Mouse (Mus musculus): Measurements from ENCODE around the gene Borcs5. TPM values are rescaled to one million over a fixed set of nuclear protein-coding genes. Genes with fewer than 3 reads are reported as not detected.

Borcs5 gene
- polyA plus RNA-seq, 1 experiment, result 4.8 TPM

DNA sequence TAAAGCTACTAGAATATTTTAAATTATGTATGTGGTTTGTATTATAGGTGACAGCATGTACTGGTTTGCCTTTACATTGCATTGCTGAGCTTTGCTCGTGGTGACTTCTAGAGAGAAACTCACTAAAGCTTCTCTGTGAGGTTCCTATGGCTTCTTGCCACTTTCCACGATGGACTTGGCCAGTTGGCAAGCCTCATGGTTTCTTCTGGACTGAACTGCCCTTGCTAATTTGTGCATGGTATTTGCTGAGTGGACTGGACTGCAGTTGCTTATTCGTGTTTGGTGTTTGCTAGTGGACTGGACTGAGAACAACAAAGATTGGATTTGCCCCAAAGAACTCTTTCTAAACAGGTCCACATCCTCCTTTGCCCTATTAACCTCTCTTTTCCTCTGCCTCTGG lies 97.5 kb downstream of the Borcs5 start:
- TF ChIP-seq EP300 (IDR thresholded peaks at IDR 0.05; ENCODE audit: insufficient read depth, low read depth, low read length) (no peak), POLR2A (IDR thresholded peaks at IDR 0.05; ENCODE audit: insufficient read depth, low read length) (no peak), CTCF (IDR thresholded peaks at IDR 0.05; ENCODE audit: low read depth, low read length) (no peak)
- Histone ChIP-seq H3K9ac (ENCODE audit: low read depth, poor library complexity, severe bottlenecking) (no peak overlapping the region), H3K9me3 (replicated peaks; ENCODE audit: control insufficient read depth, insufficient read depth, low read length, poor library complexity, severe bottlenecking) (no peaks in the 10 kb centered on the region), H3K4me1 (ENCODE audit: control insufficient read depth, insufficient read depth, low read length) (no peaks in the 10 kb centered on the region), H3K4me3 (ENCODE audit: low read depth, low read length) (no peak overlapping the region), H3K36me3 (ENCODE audit: control insufficient read depth, insufficient read depth, low read length, poor library complexity, severe bottlenecking) (peaks cover 4% of the 10 kb centered on the region; the same call in 1 of the 2 replicates), H3K27me3 (ENCODE audit: control insufficient read depth, insufficient read depth, low read length, poor library complexity, severe bottlenecking) (no peaks in the 10 kb centered on the region), H3K27ac (ENCODE audit: insufficient read depth, low read length) (no peak overlapping the region)

DNA sequence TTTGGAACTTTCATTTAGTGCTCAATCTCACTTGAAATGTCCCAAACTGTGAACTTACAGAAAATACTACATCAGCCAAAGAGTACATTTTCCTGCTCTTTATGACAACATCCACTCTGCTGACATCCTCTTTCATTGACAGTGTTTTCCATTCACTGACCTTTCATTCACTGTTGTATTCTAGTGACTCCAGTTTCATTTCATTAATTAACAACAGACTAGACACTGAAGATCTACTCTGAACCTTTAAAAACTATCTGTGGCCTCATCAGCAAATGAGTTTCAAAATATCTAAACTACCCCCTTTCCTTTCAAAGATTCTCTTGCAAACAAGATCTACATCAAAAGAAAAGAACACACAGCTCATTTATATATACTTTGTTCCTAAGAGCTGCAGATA lies 104.3 kb downstream of the Borcs5 start:
- Histone ChIP-seq H3K27ac (ENCODE audit: insufficient read depth, low read length) (no peak overlapping the region), H3K9ac (ENCODE audit: low read depth, poor library complexity, severe bottlenecking) (no peak overlapping the region), H3K4me3 (ENCODE audit: low read depth, low read length) (no peak overlapping the region), H3K27me3 (ENCODE audit: control insufficient read depth, insufficient read depth, low read length, poor library complexity, severe bottlenecking) (no peaks in the 10 kb centered on the region), H3K9me3 (replicated peaks; ENCODE audit: control insufficient read depth, insufficient read depth, low read length, poor library complexity, severe bottlenecking) (no peaks in the 10 kb centered on the region), H3K36me3 (ENCODE audit: control insufficient read depth, insufficient read depth, low read length, poor library complexity, severe bottlenecking) (0 out of 2 replicates have a peak, but pooled peaks cover 3% of the 10 kb centered on the region), H3K4me1 (ENCODE audit: control insufficient read depth, insufficient read depth, low read length) (no peaks in the 10 kb centered on the region)
- TF ChIP-seq EP300 (IDR thresholded peaks at IDR 0.05; ENCODE audit: insufficient read depth, low read depth, low read length), result no peak
- no peak for TF ChIP-seq POLR2A (IDR thresholded peaks at IDR 0.05; ENCODE audit: insufficient read depth, low read length)
- no peak for TF ChIP-seq CTCF (IDR thresholded peaks at IDR 0.05; ENCODE audit: low read depth, low read length)

DNA sequence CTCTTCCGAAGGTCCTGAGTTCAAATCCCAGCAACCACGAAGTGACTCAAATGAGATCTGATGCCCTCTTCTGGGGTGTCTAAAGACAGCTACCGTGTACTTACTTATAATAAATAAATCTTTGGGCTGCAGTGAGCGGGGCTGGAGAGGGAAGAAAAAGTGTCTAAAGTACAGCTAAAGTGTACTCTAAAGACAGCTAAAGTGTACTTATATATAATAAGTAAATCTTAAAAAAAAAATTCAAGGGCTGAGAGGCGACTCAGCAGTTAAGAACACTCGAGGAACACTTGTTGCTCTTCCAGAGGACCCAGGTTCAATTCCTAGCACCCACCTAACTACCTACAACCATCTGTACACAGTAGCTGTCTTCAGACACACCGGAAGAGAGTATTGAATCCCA lies 106.6 kb downstream of the Borcs5 start:
- Histone ChIP-seq H3K36me3 (ENCODE audit: control insufficient read depth, insufficient read depth, low read length, poor library complexity, severe bottlenecking) (0 out of 2 replicates have a peak, but pooled peaks cover 2% of the 10 kb centered on the region), H3K27ac (ENCODE audit: insufficient read depth, low read length) (no peak overlapping the region), H3K27me3 (ENCODE audit: control insufficient read depth, insufficient read depth, low read length, poor library complexity, severe bottlenecking) (no peaks in the 10 kb centered on the region), H3K4me1 (ENCODE audit: control insufficient read depth, insufficient read depth, low read length) (no peaks in the 10 kb centered on the region), H3K4me3 (ENCODE audit: low read depth, low read length) (no peak overlapping the region), H3K9ac (ENCODE audit: low read depth, poor library complexity, severe bottlenecking) (no peak overlapping the region), H3K9me3 (replicated peaks; ENCODE audit: control insufficient read depth, insufficient read depth, low read length, poor library complexity, severe bottlenecking) (no peaks in the 10 kb centered on the region)
- no peak for TF ChIP-seq POLR2A (IDR thresholded peaks at IDR 0.05; ENCODE audit: insufficient read depth, low read length)
- TF ChIP-seq CTCF (IDR thresholded peaks at IDR 0.05; ENCODE audit: low read depth, low read length), result no peak
- no peak for TF ChIP-seq EP300 (IDR thresholded peaks at IDR 0.05; ENCODE audit: insufficient read depth, low read depth, low read length)

DNA sequence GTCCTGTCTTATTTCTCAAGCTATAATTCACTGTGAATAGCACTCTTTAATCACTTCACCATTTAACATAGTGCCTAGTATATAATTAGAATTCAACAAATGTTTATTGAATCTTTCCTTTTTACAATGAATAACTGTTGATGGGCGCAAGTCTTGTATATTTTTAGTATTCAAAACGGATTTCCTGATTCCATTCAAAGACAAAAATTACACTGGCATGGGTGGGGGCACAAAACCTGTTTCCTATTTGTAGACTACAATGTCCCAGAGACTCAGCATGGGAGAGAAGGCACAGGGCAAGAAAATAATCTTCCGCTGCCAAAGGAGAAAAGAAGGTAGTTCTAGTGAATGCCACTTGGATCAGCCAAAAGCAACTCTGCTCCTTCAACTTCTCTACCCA lies 108.8 kb downstream of the Borcs5 start:
- no peaks in the 10 kb centered on the region for H3K36me3 ChIP-seq (ENCODE audit: control insufficient read depth, insufficient read depth, low read length, poor library complexity, severe bottlenecking)
- H3K27me3 ChIP-seq (ENCODE audit: control insufficient read depth, insufficient read depth, low read length, poor library complexity, severe bottlenecking), result no peaks in the 10 kb centered on the region
- no peak overlapping the region for H3K27ac ChIP-seq (ENCODE audit: insufficient read depth, low read length)
- H3K4me1 ChIP-seq (ENCODE audit: control insufficient read depth, insufficient read depth, low read length), result no peaks in the 10 kb centered on the region
- TF ChIP-seq EP300 (IDR thresholded peaks at IDR 0.05; ENCODE audit: insufficient read depth, low read depth, low read length) (no peak), POLR2A (IDR thresholded peaks at IDR 0.05; ENCODE audit: insufficient read depth, low read length) (no peak), CTCF (IDR thresholded peaks at IDR 0.05; ENCODE audit: low read depth, low read length) (no peak)
- H3K4me3 ChIP-seq (ENCODE audit: low read depth, low read length), result no peak overlapping the region
- no peaks in the 10 kb centered on the region for H3K9me3 ChIP-seq (replicated peaks; ENCODE audit: control insufficient read depth, insufficient read depth, low read length, poor library complexity, severe bottlenecking)
- no peak overlapping the region for H3K9ac ChIP-seq (ENCODE audit: low read depth, poor library complexity, severe bottlenecking)

DNA sequence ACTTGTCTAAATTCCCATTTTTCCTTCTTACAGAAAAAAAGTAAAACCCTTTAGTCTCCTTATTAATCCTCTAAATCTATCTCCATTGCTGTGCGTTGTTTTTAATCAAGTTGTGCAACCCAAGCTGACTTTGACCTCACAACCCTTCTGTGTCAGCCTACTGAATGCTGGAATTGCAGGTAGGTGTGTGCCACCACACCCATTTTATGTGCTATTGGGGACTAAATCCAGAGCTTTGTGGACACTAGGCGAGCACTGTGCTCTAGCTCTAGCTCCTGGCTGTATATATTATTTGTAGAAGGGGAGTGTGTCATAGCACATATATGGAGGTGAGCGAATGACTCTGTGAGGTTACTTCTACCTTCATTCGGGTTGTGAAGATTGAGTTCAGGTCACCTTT lies 111.8 kb downstream of the Borcs5 start:
- Histone ChIP-seq H3K9ac (ENCODE audit: low read depth, poor library complexity, severe bottlenecking) (no peak overlapping the region), H3K27ac (ENCODE audit: insufficient read depth, low read length) (no peak overlapping the region), H3K4me1 (ENCODE audit: control insufficient read depth, insufficient read depth, low read length) (peaks cover 3% of the 10 kb centered on the region), H3K4me3 (ENCODE audit: low read depth, low read length) (no peak overlapping the region), H3K27me3 (ENCODE audit: control insufficient read depth, insufficient read depth, low read length, poor library complexity, severe bottlenecking) (no peaks in the 10 kb centered on the region), H3K36me3 (ENCODE audit: control insufficient read depth, insufficient read depth, low read length, poor library complexity, severe bottlenecking) (no peaks in the 10 kb centered on the region), H3K9me3 (replicated peaks; ENCODE audit: control insufficient read depth, insufficient read depth, low read length, poor library complexity, severe bottlenecking) (no peaks in the 10 kb centered on the region)
- TF ChIP-seq EP300 (IDR thresholded peaks at IDR 0.05; ENCODE audit: insufficient read depth, low read depth, low read length) (no peak), POLR2A (IDR thresholded peaks at IDR 0.05; ENCODE audit: insufficient read depth, low read length) (no peak), CTCF (IDR thresholded peaks at IDR 0.05; ENCODE audit: low read depth, low read length) (no peak)

DNA sequence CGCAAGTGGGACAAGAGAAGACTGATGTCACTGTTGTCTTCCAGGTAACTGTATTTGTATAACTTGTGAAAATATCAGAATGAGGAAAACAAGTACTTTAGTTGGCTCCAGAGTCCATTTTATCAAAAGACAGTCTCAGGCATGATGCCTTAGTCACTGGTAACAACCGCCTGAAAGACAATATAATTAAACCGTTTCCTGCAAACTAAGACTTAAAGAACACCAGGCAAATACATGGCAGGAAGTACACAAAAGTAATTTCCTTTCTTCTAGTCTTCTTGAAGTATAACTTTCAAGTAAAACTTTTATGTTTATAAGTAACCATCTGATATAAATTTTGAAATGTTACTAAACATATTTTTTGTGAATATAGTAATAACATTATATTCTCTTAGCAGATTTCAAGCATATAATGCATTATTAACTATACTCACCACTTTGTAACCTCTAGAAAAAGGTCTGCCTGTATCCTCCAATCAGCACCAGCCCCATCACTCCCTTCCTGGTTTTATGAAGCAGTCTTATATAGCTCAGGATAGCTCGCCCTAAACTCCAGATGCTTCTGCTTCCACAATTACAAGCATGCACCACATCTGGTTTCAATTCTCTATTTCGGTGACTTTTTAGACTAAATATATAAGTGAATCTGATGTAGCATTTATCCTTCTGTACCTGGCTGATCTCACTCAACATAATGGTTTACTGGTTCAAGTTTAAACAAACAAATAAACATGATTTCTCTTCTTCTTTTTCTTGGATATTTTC lies 112.8 kb downstream of the Borcs5 start:
- Histone ChIP-seq H3K36me3 (ENCODE audit: control insufficient read depth, insufficient read depth, low read length, poor library complexity, severe bottlenecking) (no peaks in the 10 kb centered on the region), H3K9ac (ENCODE audit: low read depth, poor library complexity, severe bottlenecking) (no peak overlapping the region), H3K4me3 (ENCODE audit: low read depth, low read length) (no peak overlapping the region), H3K27ac (ENCODE audit: insufficient read depth, low read length) (no peak overlapping the region), H3K27me3 (ENCODE audit: control insufficient read depth, insufficient read depth, low read length, poor library complexity, severe bottlenecking) (no peaks in the 10 kb centered on the region), H3K4me1 (ENCODE audit: control insufficient read depth, insufficient read depth, low read length) (peaks cover 3% of the 10 kb centered on the region), H3K9me3 (replicated peaks; ENCODE audit: control insufficient read depth, insufficient read depth, low read length, poor library complexity, severe bottlenecking) (no peaks in the 10 kb centered on the region)
- TF ChIP-seq POLR2A (IDR thresholded peaks at IDR 0.05; ENCODE audit: insufficient read depth, low read length) (no peak), CTCF (IDR thresholded peaks at IDR 0.05; ENCODE audit: low read depth, low read length) (no peak), EP300 (IDR thresholded peaks at IDR 0.05; ENCODE audit: insufficient read depth, low read depth, low read length) (no peak)
